Mouse (Mus musculus) spleen, postnatal 4 days (tissue): ENCODE measurements around the gene Zdhhc21.
A peak's percentile ranks its signal among the peaks of the same experiment; 100 is the strongest.

Source experiments
- DNase-seq, 2 experiments: peaks; one replicate each; pipeline ENCODE4 v3.0.0; 2022; ENCODE audit warnings: low spot score in 2 of 2

The Zdhhc21 gene

GRCm38 (mm10) chr4:82864974-82865699, 5.4 kb upstream of the Zdhhc21 start:
- DNase-seq, result no peak

- DNase-seq, result no peak
These were observed 3.6 kb upstream of the Zdhhc21 start for GRCm38 (mm10) chr4:82863316-82863715.

GRCm38 (mm10) chr4:82861451-82861850, 1.7 kb upstream of the Zdhhc21 start:
- no peak for DNase-seq

DNA sequence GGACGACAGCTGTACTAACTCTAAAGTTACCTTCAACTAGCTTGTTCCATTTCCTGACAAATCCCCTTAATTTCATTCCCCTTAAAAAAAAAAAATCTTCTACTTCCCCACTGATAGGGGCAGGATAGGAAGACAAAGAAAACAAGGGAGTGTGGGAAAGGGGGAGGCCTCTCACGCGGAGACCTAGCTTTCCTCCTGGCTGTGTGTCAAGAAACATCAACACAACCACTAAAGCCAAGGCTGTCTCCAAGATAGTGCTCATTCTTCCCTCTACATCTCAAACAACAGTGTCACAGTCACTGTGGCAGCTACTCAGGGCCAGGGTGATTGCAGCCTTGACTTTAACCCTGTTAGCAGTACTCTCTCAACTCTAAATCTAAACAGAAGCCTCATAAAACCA, 808 bp upstream of the Zdhhc21 start:
- no peak for DNase-seq

- no peak for DNase-seq
These were observed 1.2 kb downstream of the Zdhhc21 start for GRCm38 (mm10) chr4:82858431-82859010.

DNA sequence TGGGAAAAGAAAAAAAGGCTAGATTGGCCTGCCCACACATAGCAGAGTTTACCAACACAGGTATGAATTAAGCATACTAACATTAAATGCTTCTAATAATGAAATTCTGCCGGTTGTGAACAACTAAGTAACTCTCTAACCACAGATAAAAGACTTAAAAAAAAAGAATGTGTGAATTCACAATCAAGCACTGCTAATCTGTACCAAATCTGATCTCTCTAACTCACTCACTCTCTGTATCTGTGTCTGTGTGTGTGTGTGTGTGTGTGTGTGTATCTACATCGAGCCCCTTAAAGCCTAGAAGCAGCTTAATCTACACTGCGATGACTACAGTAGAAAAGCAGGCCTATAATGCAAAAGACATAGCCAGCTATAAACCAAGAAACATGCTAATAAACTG, 2.8 kb downstream of the Zdhhc21 start:
- DNase-seq, result no peak

GRCm38 (mm10) chr4:82853809-82854208, 5.9 kb downstream of the Zdhhc21 start:
- DNase-seq, result no peak

DNA sequence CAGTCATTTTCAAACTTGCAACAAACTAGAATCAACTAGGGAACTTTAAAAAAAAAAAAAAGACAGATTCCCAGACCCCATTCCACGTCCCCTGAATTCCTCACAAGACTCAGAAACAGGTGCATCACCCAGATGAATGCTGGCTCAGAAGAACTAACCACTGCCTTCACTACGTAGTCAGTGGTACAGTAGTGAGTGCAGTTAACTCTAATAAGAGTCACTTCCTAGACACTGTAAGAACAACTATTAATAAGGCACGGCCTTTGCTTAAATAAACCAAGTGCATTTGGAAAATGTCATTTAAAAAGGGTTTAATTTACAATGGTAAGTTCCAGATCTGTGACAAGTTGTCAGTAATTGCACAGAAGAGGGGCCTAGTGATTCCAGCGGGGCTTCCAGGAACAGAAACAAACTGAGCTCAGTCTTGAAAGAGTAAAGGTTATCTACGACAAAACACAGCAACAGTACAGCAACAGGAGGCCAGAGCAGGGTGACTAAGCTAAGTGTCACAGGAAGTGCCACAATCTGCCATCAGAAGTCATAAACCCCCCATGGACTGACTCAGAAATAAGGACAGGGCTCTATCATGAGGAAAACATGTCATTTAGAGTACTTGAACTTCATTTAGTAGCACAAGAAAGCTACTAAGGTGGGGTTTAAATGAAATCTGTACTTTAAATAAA, 11.1 kb downstream of the Zdhhc21 start:
- DNase-seq, result no peak

DNA sequence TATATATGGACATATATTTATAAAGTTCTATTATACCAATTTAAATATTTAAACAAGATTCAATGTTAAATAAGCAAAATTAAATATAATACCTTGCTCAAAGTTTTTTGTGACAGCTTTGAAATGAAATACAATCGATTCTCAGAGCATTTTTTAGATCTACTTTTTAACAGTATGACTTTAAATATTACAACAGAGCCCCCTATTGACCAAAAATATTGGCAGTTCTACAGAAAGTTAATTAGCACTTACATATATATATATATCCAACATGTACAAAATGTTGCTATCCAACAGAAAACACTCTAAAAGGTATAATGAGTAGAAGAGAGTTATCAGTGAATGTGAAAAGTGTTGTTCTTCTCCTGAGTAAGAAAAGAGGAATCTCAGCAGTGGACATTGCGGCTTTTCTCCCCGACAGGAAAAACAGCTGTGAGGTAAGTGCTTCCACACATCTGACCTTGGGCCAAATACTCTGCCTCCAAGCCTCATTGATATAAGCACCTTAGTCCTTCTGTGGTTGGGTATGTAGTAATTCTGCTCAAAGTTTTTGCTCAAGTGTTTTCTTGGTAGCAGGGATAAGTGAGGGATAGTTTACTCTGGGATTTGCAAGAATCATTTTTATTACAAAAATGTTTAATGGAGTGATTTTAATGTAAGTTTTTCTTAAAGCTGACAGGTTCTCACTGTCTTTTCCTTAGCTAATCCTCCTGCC, 22.1 kb downstream of the Zdhhc21 start:
- DNase-seq, result no peak

DNA sequence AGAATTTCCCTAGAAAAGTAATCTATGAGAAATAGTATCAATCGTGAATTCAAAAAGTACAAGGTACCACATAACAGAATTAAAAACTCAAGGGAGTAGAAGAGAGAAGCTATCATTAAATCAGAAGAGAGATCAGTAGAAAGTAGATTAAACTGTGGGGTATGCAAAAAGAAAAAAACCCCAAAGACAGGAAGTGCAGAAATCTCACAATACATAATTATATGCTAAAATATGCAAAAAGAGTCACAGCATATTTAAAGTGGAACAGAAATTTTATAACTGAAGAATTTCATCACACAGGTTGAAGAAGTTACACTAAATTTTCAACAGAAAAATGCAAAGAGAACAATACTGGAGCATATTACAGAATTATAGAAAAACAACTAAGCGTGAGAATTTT, 28.6 kb downstream of the Zdhhc21 start:
- DNase-seq, result no peak

- DNase-seq, result no peak
These were observed 30.3 kb downstream of the Zdhhc21 start for GRCm38 (mm10) chr4:82829429-82829828.

- DNase-seq, result no peak
These were observed 32.8 kb downstream of the Zdhhc21 start for GRCm38 (mm10) chr4:82827001-82827400.

DNA sequence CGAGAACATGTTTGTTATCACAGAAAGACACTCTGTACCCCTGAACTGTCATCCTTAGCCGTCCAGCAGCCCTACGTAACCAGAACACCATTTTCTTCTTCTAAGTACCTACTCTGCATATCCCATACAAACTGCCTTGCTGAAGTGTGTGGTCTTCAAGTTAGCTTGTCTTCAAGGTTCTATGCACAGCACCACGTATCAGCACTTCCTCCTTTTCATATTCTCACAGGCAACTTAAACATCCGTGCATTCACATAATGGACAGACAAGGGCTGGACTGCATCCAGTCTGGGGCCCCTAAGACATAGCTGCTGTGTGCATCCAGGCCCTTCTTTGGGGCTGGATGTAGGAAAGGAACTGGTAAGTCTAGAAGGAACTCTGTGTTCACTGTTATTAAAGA, 41.9 kb downstream of the Zdhhc21 start:
- DNase-seq, result no peak

DNA sequence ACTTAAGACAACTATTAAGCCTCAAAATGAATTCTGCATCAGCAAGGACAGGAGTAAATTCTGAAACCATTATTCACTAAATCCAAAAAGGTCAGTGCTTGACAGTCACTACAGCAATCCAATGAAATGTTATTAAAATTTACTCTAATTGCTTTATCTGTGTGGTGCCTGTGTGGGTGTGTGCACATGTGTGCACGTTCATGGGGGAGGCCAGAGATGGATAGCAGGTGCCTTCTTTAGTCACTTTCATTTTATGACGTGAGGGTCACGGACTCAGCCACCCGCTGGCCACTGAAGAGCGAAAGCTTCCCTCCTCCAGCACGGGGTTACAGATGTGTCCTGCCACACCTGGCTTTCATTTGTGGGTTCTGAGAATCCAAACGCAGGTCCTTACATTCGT, 43.4 kb downstream of the Zdhhc21 start:
- DNase-seq, result no peak

GRCm38 (mm10) chr4:82815296-82815695, 44.5 kb downstream of the Zdhhc21 start:
- peak in 1 of 2 experiments; percentile 25 for DNase-seq

GRCm38 (mm10) chr4:82813356-82813755, 46.4 kb downstream of the Zdhhc21 start:
- DNase-seq, result no peak

DNA sequence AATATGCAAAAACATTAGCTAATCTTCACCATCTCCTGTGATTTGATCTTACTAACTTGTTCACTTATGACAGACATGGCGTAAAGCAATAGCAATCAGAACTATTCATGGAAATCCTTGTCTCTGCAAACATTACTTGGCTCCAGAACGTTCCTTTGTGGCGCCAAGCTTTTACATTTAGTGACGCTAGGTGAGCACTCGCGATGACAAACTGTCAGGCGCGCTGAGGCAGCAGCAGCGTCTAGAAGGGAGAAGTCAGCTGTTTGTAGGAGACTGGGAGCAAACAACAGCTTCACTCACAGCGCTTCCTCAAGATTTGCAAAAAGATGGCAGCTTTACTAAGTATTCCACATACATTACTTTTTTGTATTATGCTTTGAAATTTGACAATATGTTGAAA, 51.9 kb downstream of the Zdhhc21 start:
- no peak for DNase-seq

DNA sequence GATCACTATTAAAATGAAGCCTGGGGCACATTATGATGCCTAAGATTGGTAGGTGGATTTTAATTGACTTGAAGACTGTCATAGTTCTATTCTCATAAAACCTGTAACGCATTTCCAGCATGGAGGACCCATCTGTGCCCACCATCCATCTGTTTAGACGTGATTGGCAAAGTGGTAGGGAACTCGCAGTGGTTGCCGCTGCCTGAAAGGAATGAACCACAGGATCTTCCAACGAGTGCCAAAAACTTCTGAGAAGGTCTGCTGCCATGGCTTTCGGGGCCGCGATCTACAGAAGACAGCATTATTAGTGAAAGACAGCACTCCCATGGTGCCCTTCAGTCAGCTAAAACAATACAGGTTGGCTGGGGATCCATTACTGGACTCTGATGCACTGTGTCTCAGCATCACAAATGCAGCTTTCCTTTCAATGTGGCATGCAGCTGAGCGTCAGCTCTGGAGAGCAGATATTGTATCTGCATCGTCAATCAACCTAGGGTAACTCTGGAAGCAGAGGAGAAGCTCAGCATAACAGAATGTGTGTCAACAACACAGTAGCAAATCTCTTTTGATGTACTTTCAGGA, 53.5 kb downstream of the Zdhhc21 start:
- no peak for DNase-seq

DNA sequence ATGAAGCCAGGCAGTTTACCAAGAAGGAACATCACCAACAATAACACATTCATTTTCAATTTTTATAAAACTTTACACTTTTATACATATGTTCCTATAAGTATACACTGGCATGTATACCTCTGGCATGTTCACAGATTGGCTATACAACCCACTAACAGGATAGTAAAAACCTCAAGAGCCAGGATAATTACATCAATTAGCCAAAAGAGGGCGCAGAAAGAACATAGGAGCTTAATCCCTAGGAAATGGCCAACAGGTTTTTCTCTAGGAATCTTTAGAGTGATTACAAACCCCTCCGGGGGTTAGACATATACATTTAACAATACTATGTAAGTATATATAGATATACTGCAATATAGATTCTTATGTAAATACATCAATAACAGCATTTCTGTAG, 55.7 kb downstream of the Zdhhc21 start:
- DNase-seq, result no peak

DNA sequence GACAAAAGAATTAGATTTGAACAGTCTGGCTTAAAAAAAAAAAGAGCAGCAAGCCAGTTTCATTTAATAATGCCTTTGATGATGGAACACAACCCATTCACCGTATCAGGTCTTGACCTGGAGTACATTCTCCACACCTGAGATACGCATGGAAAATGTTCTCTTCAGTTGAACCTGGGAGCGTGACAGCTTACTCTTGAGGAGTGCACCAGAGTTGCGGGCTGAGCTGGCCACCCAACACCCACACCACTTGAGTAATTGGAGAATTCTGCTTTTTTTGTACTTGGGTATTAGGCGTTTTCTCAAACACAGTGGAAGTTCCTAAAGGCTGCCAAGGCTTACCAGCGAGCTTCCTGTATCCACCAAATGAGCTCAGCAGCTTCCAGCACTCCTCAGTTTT, 66.2 kb downstream of the Zdhhc21 start:
- DNase-seq, result no peak

- DNase-seq, result no peak
These were observed 66.7 kb downstream of the Zdhhc21 start for GRCm38 (mm10) chr4:82792906-82793580.
